Mouse (Mus musculus): ENCODE measurements around the gene Mbd6. TPM values are rescaled to one million over a fixed set of nuclear protein-coding genes. Genes with fewer than 3 reads are reported as not detected.
"Not testable (repeated sequence)": the region's sequence is repeated elsewhere in the genome, so short reads cannot be mapped to it uniquely, and the experiment has no call there.

Gene Mbd6
- polyA plus RNA-seq, 1 experiment from 2014 or later: 17.5 TPM

GRCm38 (mm10) chr10:127324495-127324894 lies 35.7 kb upstream of the Mbd6 start:
- H3K9ac ChIP-seq (replicated peaks): no peak overlapping the region
- H3K36me3 ChIP-seq: no peaks in the 10 kb centered on the region
- H3K27ac ChIP-seq (replicated peaks): no peak overlapping the region
- ATAC-seq (replicated peaks): no peak
- H3K27me3 ChIP-seq: peaks cover 57% of the 10 kb centered on the region
- no peak overlapping the region for H3K4me3 ChIP-seq
- H3K9me3 ChIP-seq: no peaks in the 10 kb centered on the region
- no peak overlapping the region for H3K4me2 ChIP-seq (replicated peaks)
- WGBS: 11% methylated on average over 7 of the region's 7 CpGs
- peaks cover 13% of the 10 kb centered on the region for H3K4me1 ChIP-seq

GRCm38 (mm10) chr10:127323131-127323855 lies 34.5 kb upstream of the Mbd6 start:
- H3K4me2 ChIP-seq (replicated peaks): no peak overlapping the region
- H3K9me3 ChIP-seq: no peaks in the 10 kb centered on the region
- peaks cover 13% of the 10 kb centered on the region for H3K4me1 ChIP-seq
- no peak overlapping the region for H3K27ac ChIP-seq (replicated peaks)
- no peak overlapping the region for H3K9ac ChIP-seq (replicated peaks)
- no peaks in the 10 kb centered on the region for H3K36me3 ChIP-seq
- 82% methylated on average over 17 of the region's 17 CpGs for WGBS
- H3K27me3 ChIP-seq: peaks cover 45% of the 10 kb centered on the region
- ATAC-seq (replicated peaks): no peak
- H3K4me3 ChIP-seq: no peak overlapping the region

- Histone ChIP-seq H3K9me3 (no peaks in the 10 kb centered on the region), H3K36me3 (no peaks in the 10 kb centered on the region), H3K4me1 (peaks cover 13% of the 10 kb centered on the region), H3K9ac (replicated peaks) (no peak overlapping the region), H3K27me3 (peaks cover 40% of the 10 kb centered on the region), H3K27ac (replicated peaks) (no peak overlapping the region), H3K4me3 (no peak overlapping the region), H3K4me2 (replicated peaks) (no peak overlapping the region)
- WGBS: 87% methylated on average over 4 of the region's 4 CpGs
- no peak for ATAC-seq (replicated peaks)
These were observed 33.9 kb upstream of the Mbd6 start for GRCm38 (mm10) chr10:127322669-127323068.

GRCm38 (mm10) chr10:127322178-127322577 lies 33.4 kb upstream of the Mbd6 start:
- Histone ChIP-seq H3K36me3 (no peaks in the 10 kb centered on the region), H3K4me1 (peaks cover 13% of the 10 kb centered on the region), H3K9ac (replicated peaks) (no peak overlapping the region), H3K27me3 (peaks cover 35% of the 10 kb centered on the region), H3K4me3 (no peak overlapping the region), H3K4me2 (replicated peaks) (no peak overlapping the region), H3K9me3 (no peaks in the 10 kb centered on the region), H3K27ac (replicated peaks) (no peak overlapping the region)
- no peak for ATAC-seq (replicated peaks)
- WGBS: 71% methylated on average over 13 of the region's 13 CpGs

GRCm38 (mm10) chr10:127321621-127322020 lies 32.8 kb upstream of the Mbd6 start, which contains the start of gene Arhgap9:
Arhgap9 (plus strand) TSS chr10:127321964.
- H3K27ac ChIP-seq (replicated peaks): no peak within 1 kb of the TSS
- WGBS: 62% methylated on average over 3 of the region's 3 CpGs
- no peaks in the 10 kb centered on the region for H3K36me3 ChIP-seq
- H3K4me3 ChIP-seq: no peak within 1 kb of the TSS
- no peak for ATAC-seq (replicated peaks)
- H3K9me3 ChIP-seq: no peaks in the 10 kb centered on the region
- H3K27me3 ChIP-seq: peaks cover 31% of the 10 kb centered on the region
- peaks cover 9% of the 10 kb centered on the region for H3K4me1 ChIP-seq
- no peak within 1 kb of the TSS for H3K4me2 ChIP-seq (replicated peaks)
- no peak within 1 kb of the TSS for H3K9ac ChIP-seq (replicated peaks)

- peaks cover 14% of the 10 kb centered on the region for H3K27me3 ChIP-seq
- H3K27ac ChIP-seq (replicated peaks): no peak overlapping the region
- no peak overlapping the region for H3K4me3 ChIP-seq
- no peaks in the 10 kb centered on the region for H3K9me3 ChIP-seq
- no peak overlapping the region for H3K4me2 ChIP-seq (replicated peaks)
- no peaks in the 10 kb centered on the region for H3K4me1 ChIP-seq
- H3K9ac ChIP-seq (replicated peaks): no peak overlapping the region
- no peaks in the 10 kb centered on the region for H3K36me3 ChIP-seq
- ATAC-seq (replicated peaks): no peak
- WGBS: 82% methylated on average over 7 of the region's 7 CpGs
These were observed 31.2 kb upstream of the Mbd6 start for GRCm38 (mm10) chr10:127319969-127320368.

- WGBS: 47% methylated on average over 4 of the region's 4 CpGs
- H3K4me2 ChIP-seq (replicated peaks): no peak overlapping the region
- ATAC-seq (replicated peaks): no peak
- H3K4me3 ChIP-seq: no peak overlapping the region
- no peak overlapping the region for H3K9ac ChIP-seq (replicated peaks)
- no peaks in the 10 kb centered on the region for H3K9me3 ChIP-seq
- no peaks in the 10 kb centered on the region for H3K4me1 ChIP-seq
- H3K27ac ChIP-seq (replicated peaks): no peak overlapping the region
- H3K36me3 ChIP-seq: no peaks in the 10 kb centered on the region
- H3K27me3 ChIP-seq: no peaks in the 10 kb centered on the region; the same call in 1 of the 2 replicates
These were observed 29.2 kb upstream of the Mbd6 start for GRCm38 (mm10) chr10:127318009-127318408.

- H3K36me3 ChIP-seq: no peaks in the 10 kb centered on the region
- no peaks in the 10 kb centered on the region for H3K9me3 ChIP-seq
- H3K4me2 ChIP-seq (replicated peaks): no peak overlapping the region
- WGBS: 76% methylated on average over 2 of the region's 2 CpGs
- H3K27me3 ChIP-seq: no peaks in the 10 kb centered on the region
- H3K4me1 ChIP-seq: no peaks in the 10 kb centered on the region
- ATAC-seq (replicated peaks): no peak
- H3K27ac ChIP-seq (replicated peaks): no peak overlapping the region
- no peak overlapping the region for H3K4me3 ChIP-seq
- H3K9ac ChIP-seq (replicated peaks): no peak overlapping the region
These were observed 28.5 kb upstream of the Mbd6 start for GRCm38 (mm10) chr10:127317277-127317676.

GRCm38 (mm10) chr10:127314950-127315349 lies 26.1 kb upstream of the Mbd6 start:
- not testable (repeated sequence) for ATAC-seq (replicated peaks); H3K4me2 ChIP-seq (replicated peaks); H3K9ac ChIP-seq (replicated peaks); H3K4me3 ChIP-seq; H3K27ac ChIP-seq (replicated peaks); H3K9me3 ChIP-seq; H3K27me3 ChIP-seq; H3K36me3 ChIP-seq
- WGBS: 62% methylated on average over 1 of the region's 1 CpGs
- H3K4me1 ChIP-seq: peaks cover 12% of the 10 kb centered on the region

- H3K27ac ChIP-seq (replicated peaks); H3K27me3 ChIP-seq; H3K4me3 ChIP-seq; H3K4me2 ChIP-seq (replicated peaks); H3K36me3 ChIP-seq; H3K9ac ChIP-seq (replicated peaks); H3K9me3 ChIP-seq; ATAC-seq (replicated peaks): not testable (repeated sequence)
- whole genome bisulfite sequencing: 90% methylated on average over 5 of the region's 5 CpGs
- H3K4me1 ChIP-seq: peaks cover 13% of the 10 kb centered on the region
These were observed 24.7 kb upstream of the Mbd6 start for GRCm38 (mm10) chr10:127313516-127313915.

GRCm38 (mm10) chr10:127312858-127313257 lies 24.0 kb upstream of the Mbd6 start:
- peaks cover 12% of the 10 kb centered on the region for H3K36me3 ChIP-seq
- no peaks in the 10 kb centered on the region for H3K9me3 ChIP-seq
- 78% methylated on average over 4 of the region's 4 CpGs for WGBS
- H3K4me2 ChIP-seq (replicated peaks): no peak overlapping the region
- no peak for ATAC-seq (replicated peaks)
- H3K4me1 ChIP-seq: peaks cover 13% of the 10 kb centered on the region
- H3K9ac ChIP-seq (replicated peaks): no peak overlapping the region
- no peak overlapping the region for H3K27ac ChIP-seq (replicated peaks)
- no peak overlapping the region for H3K4me3 ChIP-seq
- H3K27me3 ChIP-seq: no peaks in the 10 kb centered on the region

- peak; percentile 41 for ATAC-seq (replicated peaks)
- peak overlapping the region; percentile 63 for H3K4me2 ChIP-seq (replicated peaks)
- peaks cover 17% of the 10 kb centered on the region for H3K36me3 ChIP-seq
- H3K27ac ChIP-seq (replicated peaks): peak overlapping the region; percentile 79
- peaks cover 13% of the 10 kb centered on the region for H3K4me1 ChIP-seq
- peak overlapping the region; percentile 71 for H3K4me3 ChIP-seq
- no peaks in the 10 kb centered on the region for H3K9me3 ChIP-seq
- 1% methylated on average over 4 of the region's 4 CpGs for WGBS
- no peaks in the 10 kb centered on the region for H3K27me3 ChIP-seq
- peak overlapping the region; percentile 73 for H3K9ac ChIP-seq (replicated peaks)
These were observed 23.5 kb upstream of the Mbd6 start for GRCm38 (mm10) chr10:127312356-127312676.

All from forebrain, embryonic 15.5 days (tissue).